Mouse (Mus musculus) kidney, postnatal 0 days (tissue): Measurements from ENCODE around the gene Donson. TPM values are rescaled to one million over a fixed set of nuclear protein-coding genes. Genes with fewer than 3 reads are reported as not detected.
A peak's percentile ranks its signal among the peaks of the same experiment; 100 is the strongest.

Experiments
- ATAC-seq: fragments of 200-750 bp; cut with Nextera tagmentation; replicated peaks from 2 replicates; pipeline ENCODE4 v1.8.0; 2017; ENCODE audit warnings: low read depth, moderate number of reproducible peaks, moderate TSS enrichment, moderate library complexity; ENCODE audit not compliant: low FRiP score
- DNase-seq: peaks from one replicate; pipeline ENCODE4 v3.0.0-alpha.2; 2016; ENCODE audit warnings: low spot score
- H3K27ac ChIP-seq: fragments of 300-500 bp; sonication (generic); 2 replicates; pipeline ENCODE4 v1.5.1; 2014; ENCODE audit warnings: mild to moderate bottlenecking
- H3K27me3 ChIP-seq: fragments of 300-500 bp; sonication (generic); 2 replicates; pipeline ENCODE4 v1.6.1; 2014; ENCODE audit warnings: low read length, mixed read lengths; ENCODE audit not compliant: insufficient read depth
- H3K36me3 ChIP-seq: fragments of 300-500 bp; sonication (generic); 2 replicates; pipeline ENCODE4 v1.6.1; 2014; ENCODE audit warnings: low read length, mixed read lengths; ENCODE audit not compliant: insufficient read depth
- H3K4me1 ChIP-seq: fragments of 300-500 bp; sonication (generic); replicated peaks from 2 replicates; pipeline ENCODE4 v1.6.1; 2014; ENCODE audit warnings: antibody characterized with exemption, low read length, mixed read lengths; ENCODE audit not compliant: insufficient read depth
- H3K4me2 ChIP-seq: fragments of 300-500 bp; sonication (generic); 2 replicates; pipeline ENCODE4 v1.6.1; 2014; ENCODE audit warnings: mild to moderate bottlenecking, low read length, moderate library complexity, mixed read lengths
- H3K4me3 ChIP-seq: fragments of 300-500 bp; sonication (generic); replicated peaks from 2 replicates; pipeline ENCODE4 v1.5.1; 2014; ENCODE audit warnings: low read depth, low read length
- H3K9ac ChIP-seq: fragments of 300-500 bp; sonication (generic); 2 replicates; pipeline ENCODE4 v1.6.1; 2014; ENCODE audit warnings: low read depth, low read length
- H3K9me3 ChIP-seq: fragments of 300-500 bp; sonication (generic); replicated peaks from 2 replicates; pipeline ENCODE4 v1.6.1; 2016; ENCODE audit warnings: low read length, inconsistent platforms, mixed read lengths
- CTCF ChIP-seq: IDR thresholded peaks from 2 replicates; pipeline ENCODE4 v1.5.1; 2016; ENCODE audit warnings: antibody characterized with exemption, low read depth, mild to moderate bottlenecking, moderate library complexity
- whole genome bisulfite sequencing: fragments of 180-500 bp; shearing (Covaris S2); extraction: QIAGEN DNeasy Blood & Tissue Kit; methylation state at CpG from one replicate; pipeline ENCODE4 v1.1.7; 2014; 5-methylcytosine and 5-hydroxymethylcytosine counted together
- polyA plus RNA-seq: library from polyadenylated mRNA; unstranded; fragments of >200 nt; fragmentation: Nextera tagmentation; extraction: Ambion mirVana; gene quantifications from 2 replicates; pipeline ENCODE4 v1.2.1, GENCODE M21; 2015

The Donson gene
- polyA plus RNA-seq, 1 experiment from 2014 or later, result 10.6 TPM

- no peaks in the 10 kb centered on the region for H3K4me1 ChIP-seq
- peaks cover 74% of the 10 kb centered on the region for H3K36me3 ChIP-seq
- 94% methylated on average over 5 of the region's 5 CpGs for WGBS
- no peaks in the 10 kb centered on the region for H3K27me3 ChIP-seq
- no peak overlapping the region for H3K9ac ChIP-seq
- no peak overlapping the region for H3K27ac ChIP-seq
- H3K9me3 ChIP-seq, result no peaks in the 10 kb centered on the region
- TF ChIP-seq CTCF, result no peak
- no peak for DNase-seq
- no peak overlapping the region for H3K4me2 ChIP-seq
- ATAC-seq, result no peak
- no peak overlapping the region for H3K4me3 ChIP-seq
These were observed 30.1 kb downstream of the Donson start for GRCm38 (mm10) chr16:91658471-91658870.

DNA sequence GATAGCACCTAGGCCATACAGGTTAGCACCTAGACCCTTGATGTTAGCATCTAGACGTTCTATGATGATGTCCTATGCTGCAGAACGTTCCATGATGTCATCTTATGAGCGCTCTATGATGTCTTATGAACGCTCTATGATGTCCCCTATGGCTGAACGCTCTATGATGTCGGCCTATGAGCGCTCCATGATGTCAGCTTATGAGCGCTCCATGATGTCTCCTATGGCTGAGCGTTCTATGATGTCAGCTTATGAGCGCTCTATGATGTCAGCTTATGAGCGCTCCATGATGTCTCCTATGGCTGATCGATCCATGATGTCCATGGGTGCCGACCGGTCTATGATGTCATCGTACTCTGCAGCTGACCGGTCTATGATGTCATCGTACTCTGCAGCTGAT lies 31.3 kb downstream of the Donson start:
- DNase-seq (no peak), ATAC-seq (peak; percentile 48; the same call in 1 of the 2 replicates)
- WGBS, result 99% methylated on average over 17 of the region's 17 CpGs
- Histone ChIP-seq H3K9ac (no peak overlapping the region), H3K4me2 (no peak overlapping the region), H3K27me3 (no peaks in the 10 kb centered on the region), H3K4me3 (no peak overlapping the region), H3K9me3 (no peaks in the 10 kb centered on the region), H3K27ac (no peak overlapping the region), H3K4me1 (no peaks in the 10 kb centered on the region), H3K36me3 (peaks cover 74% of the 10 kb centered on the region)
- no peak for TF ChIP-seq CTCF

- DNase-seq (no peak), ATAC-seq (no peak)
- Histone ChIP-seq H3K27me3 (no peaks in the 10 kb centered on the region), H3K27ac (no peak overlapping the region), H3K9me3 (no peaks in the 10 kb centered on the region), H3K36me3 (peaks cover 72% of the 10 kb centered on the region), H3K4me3 (no peak overlapping the region), H3K9ac (no peak overlapping the region), H3K4me1 (no peaks in the 10 kb centered on the region), H3K4me2 (no peak overlapping the region)
- WGBS, result 97% methylated on average over 9 of the region's 9 CpGs
- TF ChIP-seq CTCF, result no peak
These were observed 33.3 kb downstream of the Donson start for GRCm38 (mm10) chr16:91655285-91655684.

- Histone ChIP-seq H3K27me3 (no peaks in the 10 kb centered on the region), H3K4me1 (0 out of 2 replicates have a peak, but pooled peaks cover 4% of the 10 kb centered on the region), H3K36me3 (peaks cover 41% of the 10 kb centered on the region), H3K9me3 (no peaks in the 10 kb centered on the region), H3K4me3 (no peak overlapping the region), H3K9ac (no peak overlapping the region), H3K27ac (no peak overlapping the region), H3K4me2 (no peak overlapping the region)
- no peak for TF ChIP-seq CTCF
- ATAC-seq (no peak), DNase-seq (no peak)
- 96% methylated on average over 3 of the region's 3 CpGs for WGBS
These were observed 36.4 kb downstream of the Donson start for GRCm38 (mm10) chr16:91652191-91652590.

DNA sequence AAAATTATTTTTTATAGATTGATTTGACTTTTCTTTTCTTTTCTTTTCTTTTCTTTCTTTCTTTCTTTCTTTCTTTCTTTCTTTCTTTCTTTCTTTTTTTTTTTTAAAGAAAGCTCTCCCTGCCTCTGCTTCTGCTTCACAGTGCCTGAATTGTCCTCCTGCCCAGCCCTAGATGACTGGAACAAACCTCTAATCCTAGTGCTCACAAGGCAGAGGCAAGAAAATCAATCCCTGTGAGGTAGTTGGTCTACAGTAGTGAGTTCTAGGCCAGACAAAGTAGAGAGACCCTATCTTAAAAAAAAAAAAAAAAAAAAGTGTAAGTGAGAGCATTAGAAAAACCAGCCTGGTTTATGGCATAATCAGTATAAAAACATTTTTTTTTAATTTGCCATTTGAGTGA lies 38.8 kb downstream of the Donson start:
- ATAC-seq (no peak), DNase-seq (no peak)
- Histone ChIP-seq H3K4me3 (no peak overlapping the region), H3K9me3 (no peaks in the 10 kb centered on the region), H3K9ac (no peak overlapping the region), H3K36me3 (peaks cover 17% of the 10 kb centered on the region), H3K27ac (no peak overlapping the region), H3K27me3 (no peaks in the 10 kb centered on the region), H3K4me2 (0 out of 2 replicates have a peak overlapping the region, but pooled peaks have one; percentile 28), H3K4me1 (0 out of 2 replicates have a peak, but pooled peaks cover 4% of the 10 kb centered on the region)
- TF ChIP-seq CTCF, result no peak

DNA sequence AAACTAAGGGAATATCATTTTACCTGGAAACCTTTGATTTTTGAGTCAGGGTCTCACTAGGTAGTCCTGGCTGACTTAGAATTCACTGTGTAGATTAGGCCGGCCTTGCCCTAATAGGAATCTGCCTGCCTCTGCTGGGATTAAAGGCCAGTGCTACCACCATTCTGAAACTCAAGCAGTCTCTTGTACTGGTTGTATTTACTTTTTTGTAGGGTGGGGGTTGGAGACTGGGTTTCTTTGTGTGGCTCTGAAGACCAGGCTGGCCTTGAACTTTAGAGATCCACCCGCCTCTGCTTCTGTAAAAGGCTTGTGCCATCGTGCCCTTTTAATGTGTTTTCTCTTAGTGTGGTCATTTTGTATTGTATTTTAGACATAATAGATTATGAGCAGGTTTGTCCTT lies 39.3 kb downstream of the Donson start:
- no peak for DNase-seq

GRCm38 (mm10) chr16:91648220-91648550 lies 40.4 kb downstream of the Donson start:
- H3K27ac ChIP-seq, result peak overlapping the region; percentile 98
- no peaks in the 10 kb centered on the region for H3K9me3 ChIP-seq
- DNase-seq (peak; percentile 83), ATAC-seq (peak; percentile 58)
- H3K4me1 ChIP-seq, result 0 out of 2 replicates have a peak, but pooled peaks cover 4% of the 10 kb centered on the region
- H3K4me2 ChIP-seq, result peak overlapping the region; percentile 96
- peaks cover 11% of the 10 kb centered on the region for H3K36me3 ChIP-seq
- peak overlapping the region; percentile 94 for H3K9ac ChIP-seq
- H3K27me3 ChIP-seq, result no peaks in the 10 kb centered on the region
- TF ChIP-seq CTCF, result no peak
- under 1% methylated on average over 24 of the region's 25 CpGs for WGBS
- H3K4me3 ChIP-seq, result peak overlapping the region; percentile 77

More for the DNA sequence above, 39.3 kb downstream of the Donson start:
- no peak overlapping the region for H3K9ac ChIP-seq
- no peak for TF ChIP-seq CTCF
- no peak for ATAC-seq
- no peak overlapping the region for H3K27ac ChIP-seq
- H3K27me3 ChIP-seq, result no peaks in the 10 kb centered on the region
- H3K4me1 ChIP-seq, result 0 out of 2 replicates have a peak, but pooled peaks cover 4% of the 10 kb centered on the region
- peak overlapping the region; percentile 96 for H3K4me2 ChIP-seq
- H3K4me3 ChIP-seq, result peak overlapping the region; percentile 16
- H3K36me3 ChIP-seq, result peaks cover 14% of the 10 kb centered on the region
- no peaks in the 10 kb centered on the region for H3K9me3 ChIP-seq
- 62% methylated on average over 3 of the region's 3 CpGs for WGBS
